Mouse (Mus musculus) ES-E14 (cell line): Measurements from ENCODE around the gene Cacna1i. TPM values are rescaled to one million over a fixed set of nuclear protein-coding genes. Genes with fewer than 3 reads are reported as not detected.

Experiments
- DNase-seq: peaks from one replicate; pipeline ENCODE4 v3.0.0-alpha.2; 2013; ENCODE audit warnings: low read depth, low spot score
- H3K27ac ChIP-seq: 2 replicates; pipeline ENCODE4 v1.5.1; 2012; ENCODE audit warnings: low read depth, mild to moderate bottlenecking, low read length, moderate library complexity, mixed read lengths; ENCODE audit not compliant: poor library complexity, insufficient read depth, severe bottlenecking
- H3K36me3 ChIP-seq: 2 replicates; pipeline ENCODE4 v1.6.1; 2012; ENCODE audit warnings: mild to moderate bottlenecking, low read length, moderate library complexity, mixed read lengths; ENCODE audit not compliant: control insufficient read depth, poor library complexity, insufficient read depth, severe bottlenecking
- H3K4me1 ChIP-seq, 2 experiments: fragments of 150-350 bp in 1 of 2; sonication (generic) in 1 of 2; 2 replicates each; pipeline ENCODE4 v1.6.1; 2012; ENCODE audit warnings: low read length in 2 of 2, mild to moderate bottlenecking in 1 of 2, mixed read lengths in 1 of 2; ENCODE audit not compliant: control insufficient read depth in 2 of 2, insufficient read depth in 2 of 2, poor library complexity in 1 of 2
- H3K4me3 ChIP-seq, 2 experiments: fragments of 150-350 bp in 1 of 2; sonication (generic) in 1 of 2; 2 replicates each; pipeline ENCODE4 v1.5.1; 2012; ENCODE audit warnings: low read length in 2 of 2, low read depth in 1 of 2, mild to moderate bottlenecking in 1 of 2, mixed read lengths in 1 of 2; ENCODE audit not compliant: insufficient read depth in 1 of 2, poor library complexity in 1 of 2, severe bottlenecking in 1 of 2
- H3K9ac ChIP-seq: 2 replicates; pipeline ENCODE4 v1.6.1; 2012; ENCODE audit warnings: low read depth, mild to moderate bottlenecking, low read length, mixed read lengths; ENCODE audit not compliant: poor library complexity, insufficient read depth, severe bottlenecking
- H3K9me3 ChIP-seq: fragments of 150-350 bp; sonication (generic); 2 replicates; pipeline ENCODE4 v1.6.1; 2012; ENCODE audit warnings: low read depth, mild to moderate bottlenecking, low read length; ENCODE audit not compliant: control insufficient read depth, insufficient read depth
- CHD2 ChIP-seq: IDR thresholded peaks from 2 replicates; pipeline ENCODE4 v1.6.1; 2014; ENCODE audit warnings: mild to moderate bottlenecking, low read depth, low read length, inconsistent platforms
- HCFC1 ChIP-seq: IDR thresholded peaks from 2 replicates; pipeline ENCODE4 v1.6.1; 2012; ENCODE audit warnings: low read length, inconsistent platforms, borderline replicate concordance; ENCODE audit not compliant: insufficient read depth
- MAFK ChIP-seq: IDR thresholded peaks from 2 replicates; pipeline ENCODE4 v1.6.1; 2014; ENCODE audit warnings: mild to moderate bottlenecking, low read depth, low read length, inconsistent platforms; ENCODE audit not compliant: insufficient read depth
- ZC3H11A ChIP-seq: IDR thresholded peaks from 2 replicates; pipeline ENCODE4 v1.6.1; 2012; ENCODE audit warnings: low read depth, mild to moderate bottlenecking, inconsistent platforms, low read length, borderline replicate concordance
- ZNF384 ChIP-seq: IDR thresholded peaks from 2 replicates; pipeline ENCODE4 v1.6.1; 2012; ENCODE audit warnings: low read depth, low read length, inconsistent platforms
- in situ Hi-C, 2 experiments: fragments of 600-800 bp; cut with MboI; formaldehyde crosslinking; loops; one replicate each; pipeline ENCODE4 v1.15.1; 2025; ENCODE audit warnings: low sequenced_read_pairs in 2 of 2, inconsistent platforms in 1 of 2; ENCODE audit not compliant: unreplicated experiment in 2 of 2
- total RNA-seq: library from RNA; depleted of rRNA; stranded (reverse); fragments of 300-350 nt; gene quantifications from 2 replicates; pipeline ENCODE4 v1.2.3, GENCODE M21; 2012

The Cacna1i gene
- total RNA-seq, 1 experiment: 1.7 TPM

- TF ChIP-seq HCFC1 (no peak), ZNF384 (no peak), CHD2 (no peak), MAFK (no peak), ZC3H11A (no peak)
- Histone ChIP-seq H3K9ac (peak overlapping the region; percentile 96), H3K4me3 (peak overlapping the region; percentile 80 to 89), H3K9me3 (no peaks in the 10 kb centered on the region), H3K27ac (peak overlapping the region; percentile 55; the same call in 1 of the 2 replicates), H3K36me3 (peaks cover 32% of the 10 kb centered on the region), H3K4me1 (peaks cover 0 to 12% of the 10 kb centered on the region in 2 experiments; a peak in 2 of 4 replicates)
- in situ Hi-C loops: no loop called here
- DNase-seq: no peak
Measured at GRCm38 (mm10) chr15:80256656-80257601, 30.1 kb upstream of the Cacna1i start.

GRCm38 (mm10) chr15:80257602-80258239, 29.3 kb upstream of the Cacna1i start:
- H3K27ac ChIP-seq: peak overlapping the region; percentile 90

GRCm38 (mm10) chr15:80258240-80259170, 28.5 kb upstream of the Cacna1i start:
- TF ChIP-seq CHD2 (peak; percentile 18), ZC3H11A (no peak), ZNF384 (no peak), HCFC1 (no peak)
- in situ Hi-C loops: no loop called here
- no peaks in the 10 kb centered on the region for H3K9me3 ChIP-seq
- H3K4me1 ChIP-seq: peaks cover 0 to 14% of the 10 kb centered on the region in 2 experiments; a peak in 2 of 4 replicates
- DNase-seq: no peak
- H3K27ac ChIP-seq: peak overlapping the region; percentile 90
- peaks cover 36% of the 10 kb centered on the region for H3K36me3 ChIP-seq
- H3K9ac ChIP-seq: peak overlapping the region; percentile 45; the same call in 1 of the 2 replicates
- H3K4me3 ChIP-seq: peak overlapping the region in 1 of 2 experiments; percentile 25; a peak in 1 of 4 replicates

More at GRCm38 (mm10) chr15:80257602-80258239, 29.3 kb upstream of the Cacna1i start:
- Histone ChIP-seq H3K9ac (peak overlapping the region; percentile 45; the same call in 1 of the 2 replicates), H3K4me1 (peaks cover 0 to 14% of the 10 kb centered on the region in 2 experiments; a peak in 2 of 4 replicates), H3K4me3 (peak overlapping the region in 1 of 2 experiments; percentile 89; a peak in 2 of 4 replicates), H3K36me3 (peaks cover 36% of the 10 kb centered on the region), H3K9me3 (no peaks in the 10 kb centered on the region)
- DNase-seq: no peak
- in situ Hi-C loops: no loop called here
- TF ChIP-seq CHD2: no peak; the same call in 1 of the 2 replicates
- TF ChIP-seq ZC3H11A: no peak
- no peak for TF ChIP-seq MAFK
- no peak for TF ChIP-seq HCFC1
- TF ChIP-seq ZNF384: no peak

GRCm38 (mm10) chr15:80259406-80260045, 27.5 kb upstream of the Cacna1i start:
- no peak overlapping the region for H3K4me3 ChIP-seq
- H3K4me1 ChIP-seq: peaks cover 0 to 14% of the 10 kb centered on the region in 2 experiments; a peak in 2 of 4 replicates
- no peaks in the 10 kb centered on the region for H3K9me3 ChIP-seq
- H3K27ac ChIP-seq: peak overlapping the region; percentile 14
- peaks cover 36% of the 10 kb centered on the region for H3K36me3 ChIP-seq
- 0 out of 2 replicates have a peak overlapping the region, but pooled peaks have one; percentile 15 for H3K9ac ChIP-seq
- DNase-seq: no peak
- TF ChIP-seq MAFK: no peak
- no peak for TF ChIP-seq ZNF384
- no peak for TF ChIP-seq HCFC1
- TF ChIP-seq ZC3H11A: no peak
- TF ChIP-seq CHD2: no peak
- in situ Hi-C loops: loop anchor here in 1 of 2 experiments (10.0 kb wide), 1 partner anchor 445 kb away; no protein-coding TSS in a partner anchor
